ENCODE assay signal across 19 mouse cellular contexts in genomic region chr17:88004892-88005291, GRCm38 (mm10).
"Had no signal": no experiment of that assay in that cellular context is flagged by ENCODE, and none has a peak within 500 bp of the region (broad histone marks: within the 10 kb centered on the region; RNA-seq: fewer than 3 reads in every experiment).

No protein-coding gene starts in this region.

- H3K9me3 ChIP-seq: midbrain, embryonic 10.5 days; midbrain, embryonic 12.5 days; neural tube, embryonic 13.5 days; neural tube, embryonic 15.5 days had no signal

- H3K9ac ChIP-seq: lung, embryonic 14.5 days; midbrain, embryonic 12.5 days; neural tube, embryonic 13.5 days; neural tube, embryonic 15.5 days had no signal

- H3K27ac ChIP-seq: midbrain, embryonic 10.5 days; midbrain, embryonic 12.5 days; neural tube, embryonic 13.5 days; neural tube, embryonic 15.5 days had no signal

- DNase-seq: lung, adult 18-20 months; lung, embryonic 14.5 days; lung, postnatal 10 days; lung, postnatal 4 days; midbrain, embryonic 14.5 days; retina, postnatal 1 day; right cerebral cortex, adult 18-20 months; right cerebral cortex, postnatal 25 days; right cerebral cortex, postnatal 4 days; spleen, adult 18-20 months; thymus, adult 18-20 months; thymus, postnatal 14 days; thymus, postnatal 36 days had no signal

- H3K4me1 ChIP-seq: midbrain, embryonic 10.5 days; midbrain, embryonic 12.5 days; neural tube, embryonic 13.5 days; neural tube, embryonic 15.5 days had no signal

- H3K4me3 ChIP-seq: midbrain, embryonic 10.5 days; midbrain, embryonic 12.5 days; myocyte; neural tube, embryonic 13.5 days; neural tube, embryonic 15.5 days had no signal

- ATAC-seq: midbrain, embryonic 16.5 days had no signal

- H3K27me3 ChIP-seq: midbrain, embryonic 12.5 days; neural tube, embryonic 13.5 days; neural tube, embryonic 15.5 days had no signal

- H3K4me2 ChIP-seq: lung, embryonic 14.5 days; midbrain, embryonic 12.5 days; neural tube, embryonic 13.5 days; neural tube, embryonic 15.5 days had no signal
